Mouse (Mus musculus): Measurements from ENCODE around the gene Pqlc3.
"Not testable (repeated sequence)": the region's sequence is repeated elsewhere in the genome, so short reads cannot be mapped to it uniquely, and the experiment has no call there.

The Pqlc3 gene

GRCm38 (mm10) chr12:16999739-17000497 lies at the start of gene Pqlc3:
Pqlc3 (minus strand) TSS chr12:17000408.
- peak; percentile 82 for DNase-seq (ENCODE audit: low read depth, low spot score)

GRCm38 (mm10) chr12:17049796-17050195 lies 49.6 kb upstream of the Pqlc3 start:
- DNase-seq (ENCODE audit: low read depth, low spot score) = no peak

GRCm38 (mm10) chr12:17048979-17049612 lies 48.9 kb upstream of the Pqlc3 start:
- DNase-seq (ENCODE audit: low read depth, low spot score) = no peak

DNA sequence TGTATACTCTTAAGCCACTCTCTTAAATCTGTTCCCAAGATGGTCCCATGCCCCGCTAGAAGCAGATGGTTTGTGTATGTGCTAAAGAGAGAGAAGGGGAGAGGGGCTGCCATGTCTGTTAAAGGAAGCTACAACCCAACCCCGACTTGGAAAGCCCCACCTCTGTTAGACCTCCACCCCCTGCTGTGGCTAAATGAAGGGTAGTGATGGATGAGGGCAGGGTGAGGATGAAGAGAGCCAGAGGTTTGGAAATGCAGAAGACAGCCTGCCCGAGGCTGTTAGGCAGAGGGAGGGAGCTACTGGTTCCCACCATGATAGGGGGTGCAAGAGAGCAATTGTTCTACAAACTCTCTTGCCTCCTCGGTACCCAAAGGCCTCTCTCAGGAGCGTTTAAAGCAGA lies 43.1 kb upstream of the Pqlc3 start:
- DNase-seq (ENCODE audit: low read depth, low spot score) = no peak

GRCm38 (mm10) chr12:17040567-17040966 lies 40.4 kb upstream of the Pqlc3 start:
- no peak for DNase-seq (ENCODE audit: low read depth, low spot score)

DNA sequence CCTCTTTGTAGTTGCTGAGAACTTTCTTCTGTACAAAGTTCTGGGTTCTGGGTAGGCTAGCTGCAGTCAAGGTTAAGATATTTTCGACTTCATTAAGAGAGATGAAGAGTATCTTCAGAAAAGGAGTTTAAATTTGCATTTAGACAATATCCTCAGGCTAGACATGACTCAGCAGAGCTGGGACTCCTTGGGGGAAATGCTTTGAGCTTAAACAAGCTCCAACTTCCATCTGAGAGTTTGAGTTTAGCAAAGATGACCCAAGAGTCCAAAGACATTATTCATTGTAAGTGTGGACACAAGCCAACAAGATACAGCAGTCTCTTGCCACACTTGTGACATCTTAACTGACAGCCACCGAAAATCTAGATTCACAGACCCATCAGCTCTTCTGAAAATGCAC lies 39.2 kb upstream of the Pqlc3 start:
- DNase-seq (ENCODE audit: low read depth, low spot score) = no peak

DNA sequence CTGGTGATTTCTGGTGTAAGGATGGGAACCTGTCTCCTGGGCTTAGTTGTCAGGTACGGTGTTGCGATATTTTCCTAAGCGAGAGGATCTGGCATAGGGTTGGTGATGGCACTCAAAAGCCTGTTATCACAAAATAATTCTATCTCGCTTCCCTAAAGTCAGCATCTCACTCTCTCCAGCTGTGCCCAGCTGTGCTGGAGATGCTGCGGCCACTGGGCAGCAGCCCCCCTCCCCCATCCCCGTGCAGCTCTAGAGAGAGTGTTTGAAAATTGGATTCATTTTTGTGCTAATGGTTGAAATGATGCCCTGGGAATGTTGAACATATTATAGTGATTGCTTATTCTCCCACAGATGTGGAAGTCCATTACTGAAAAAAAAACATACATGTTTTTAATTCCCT lies 38.0 kb upstream of the Pqlc3 start:
- DNase-seq (ENCODE audit: low read depth, low spot score) = no peak

DNA sequence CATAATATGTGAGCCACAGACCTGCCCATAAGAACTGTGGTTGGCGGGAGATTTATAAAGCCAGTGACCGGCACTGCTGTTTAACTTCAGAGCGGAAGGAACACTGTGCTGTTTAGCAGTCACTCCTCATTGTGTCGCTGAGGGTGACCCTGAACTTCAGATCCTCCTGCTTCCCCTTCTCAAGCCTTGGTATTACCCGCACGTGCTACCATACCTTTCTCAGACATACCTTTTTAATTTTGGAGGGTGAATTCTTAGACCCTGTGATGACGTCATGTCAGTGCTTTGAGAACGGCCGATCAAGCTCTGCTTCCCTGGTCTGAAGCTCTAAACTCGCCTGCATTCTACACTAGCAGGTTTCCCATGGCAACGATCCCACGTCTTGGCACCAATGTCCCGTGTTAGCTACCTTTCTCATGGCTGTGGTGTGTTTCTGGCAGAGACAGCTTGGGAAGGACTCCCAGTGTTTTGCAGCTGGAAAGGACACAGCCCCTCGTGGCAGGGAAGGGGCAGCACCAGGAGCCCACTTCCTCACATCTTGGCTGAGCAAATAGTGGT lies 36.9 kb upstream of the Pqlc3 start:
- DNase-seq (ENCODE audit: low read depth, low spot score) = no peak

DNA sequence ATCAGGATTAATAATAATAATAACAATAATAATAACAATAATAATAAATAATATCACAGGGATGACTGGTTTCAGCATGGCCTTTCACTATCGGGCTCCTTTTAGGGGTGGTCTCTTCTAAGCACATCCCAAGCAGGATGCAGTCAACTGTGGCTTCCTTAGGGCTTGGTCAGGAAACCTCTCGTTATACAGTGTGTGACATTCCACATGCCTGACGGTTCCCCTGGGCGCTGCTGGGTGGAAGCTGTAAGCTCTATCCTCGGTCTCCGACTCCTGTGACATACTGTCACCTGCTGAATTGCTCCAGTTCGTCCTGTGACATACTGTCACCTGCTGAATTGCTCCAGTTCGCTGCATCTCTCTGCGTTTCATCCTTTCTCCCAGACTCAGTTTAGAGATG lies 36.3 kb upstream of the Pqlc3 start:
- no peak for DNase-seq (ENCODE audit: low read depth, low spot score)

DNA sequence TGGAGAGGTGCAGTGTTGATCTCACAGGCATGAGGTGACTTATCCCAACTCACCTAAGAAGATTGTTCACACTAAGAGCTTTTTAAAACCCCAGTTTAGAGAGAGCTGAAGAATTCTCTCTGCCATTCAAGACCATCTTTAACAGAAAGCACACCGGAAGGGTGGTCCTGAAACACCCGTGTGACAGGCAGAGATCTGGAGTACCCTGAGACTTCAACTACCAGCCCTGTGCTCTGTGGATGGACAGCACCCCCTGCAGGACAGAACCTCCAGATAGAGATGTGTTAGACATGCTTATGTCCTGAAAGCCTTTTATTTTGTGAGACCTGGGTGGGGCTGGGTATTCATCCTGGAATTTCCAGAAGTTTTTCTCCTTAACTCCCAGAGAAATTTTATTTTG lies 34.9 kb upstream of the Pqlc3 start:
- peak; percentile 25 for DNase-seq (ENCODE audit: low read depth, low spot score)

- DNase-seq (ENCODE audit: low read depth, low spot score) = no peak
Measured at GRCm38 (mm10) chr12:17034671-17035070, 34.5 kb upstream of the Pqlc3 start.

GRCm38 (mm10) chr12:17033464-17033841 lies 33.2 kb upstream of the Pqlc3 start:
- DNase-seq (ENCODE audit: low read depth, low spot score) = no peak

DNA sequence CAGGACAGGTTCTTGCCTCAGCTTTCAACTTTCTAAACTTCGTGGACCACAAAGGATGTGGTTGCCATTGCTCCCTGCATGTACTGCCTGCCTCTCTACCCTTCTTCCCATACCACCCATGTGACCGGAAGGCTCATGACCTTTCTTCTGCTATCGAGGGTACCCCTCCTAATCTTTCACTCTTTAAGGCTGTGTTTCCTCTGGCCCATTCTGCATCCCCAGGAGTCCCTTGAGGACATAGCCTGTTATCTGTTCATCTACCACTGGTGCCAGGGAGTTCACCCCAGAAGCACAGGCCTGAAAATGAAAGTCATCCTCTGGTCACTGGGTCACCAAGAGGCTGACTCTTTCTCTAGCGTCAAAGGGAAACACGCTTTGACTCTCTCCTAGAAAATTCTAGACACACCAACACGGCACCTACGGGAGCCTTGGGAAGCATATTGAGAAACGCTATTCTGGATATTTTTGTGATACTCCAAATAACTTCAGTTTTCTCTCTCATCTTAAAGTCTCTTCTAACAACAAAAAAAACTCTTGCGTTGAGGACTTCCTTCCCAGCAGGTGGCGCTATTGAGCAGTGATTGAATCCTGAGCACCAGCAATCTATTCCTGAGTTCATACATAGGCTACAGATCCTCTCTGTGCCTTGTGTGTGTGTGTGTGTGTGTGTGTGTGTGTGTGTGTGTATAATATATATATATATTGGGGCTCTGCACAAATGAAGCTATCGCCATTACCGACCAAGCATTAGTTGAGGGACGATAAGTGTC lies 32.7 kb upstream of the Pqlc3 start:
- DNase-seq (ENCODE audit: low read depth, low spot score) = peak; percentile 53

- no peak for DNase-seq (ENCODE audit: low read depth, low spot score)
Measured at GRCm38 (mm10) chr12:17024554-17025110, 24.4 kb upstream of the Pqlc3 start.

DNA sequence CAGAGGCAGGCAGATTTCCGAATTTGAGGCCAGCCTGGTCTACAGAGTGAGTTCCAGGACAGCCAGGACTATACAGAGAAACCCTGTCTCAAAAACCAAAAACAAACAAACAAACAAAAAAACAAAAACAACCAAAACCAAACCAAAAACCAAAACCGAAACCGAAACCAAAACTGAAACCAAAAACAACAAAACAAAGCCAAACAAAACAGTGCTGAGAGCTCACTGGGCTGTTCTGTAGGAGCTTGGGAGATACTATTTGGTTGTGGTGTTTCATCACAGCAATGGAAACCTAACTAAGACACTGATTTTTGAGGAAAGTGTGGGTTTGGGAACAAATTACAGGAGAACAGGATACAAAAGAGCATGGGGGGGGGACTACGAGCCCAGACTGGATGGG lies 21.9 kb upstream of the Pqlc3 start:
- no peak for DNase-seq (ENCODE audit: low read depth, low spot score)

GRCm38 (mm10) chr12:17021125-17021524 lies 20.9 kb upstream of the Pqlc3 start:
- DNase-seq (ENCODE audit: low read depth, low spot score) = not testable (repeated sequence)

- no peak for DNase-seq (ENCODE audit: low read depth, low spot score)
Measured at GRCm38 (mm10) chr12:17018468-17018867, 18.3 kb upstream of the Pqlc3 start.

DNA sequence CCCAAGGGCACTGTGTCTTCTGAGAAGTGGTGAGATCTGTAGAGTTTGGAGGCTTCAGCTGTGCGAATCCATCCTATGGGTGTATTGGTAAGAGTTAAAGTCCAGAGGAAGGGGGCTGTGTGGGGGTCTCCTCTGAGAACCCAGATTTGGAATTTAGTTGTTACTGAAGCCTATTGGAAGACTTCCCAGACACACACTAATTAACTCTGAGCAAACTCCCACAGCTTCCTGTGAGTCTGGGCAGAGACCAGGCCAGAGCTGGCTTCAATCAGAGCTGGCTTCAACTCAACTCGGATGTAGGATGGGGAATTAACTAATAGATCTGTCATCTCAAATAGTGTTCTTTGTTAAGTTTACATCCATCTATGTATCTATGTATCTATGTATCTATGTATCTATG lies 15.5 kb upstream of the Pqlc3 start:
- no peak for DNase-seq (ENCODE audit: low read depth, low spot score)

GRCm38 (mm10) chr12:17012067-17012899 lies 12.1 kb upstream of the Pqlc3 start:
- no peak for DNase-seq (ENCODE audit: low read depth, low spot score)

GRCm38 (mm10) chr12:17011100-17011870 lies 11.1 kb upstream of the Pqlc3 start, which contains the start of gene 2410004P03Rik:
2410004P03Rik (minus strand) TSS chr12:17011727.
- DNase-seq (ENCODE audit: low read depth, low spot score) = peak; percentile 51

Data from c-Kit-negative CD71-positive TER-119-positive erythroid progenitor cells, embryonic 14.5 days (primary cell).